Mouse (Mus musculus): ENCODE measurements at regions not wholly inside any gene's neighbourhood (a gene's known extent, or its start where the extent isn't known, plus 50 kb on each side); places are given as distances from the start of the nearest gene placed in this dataset.

DNA sequence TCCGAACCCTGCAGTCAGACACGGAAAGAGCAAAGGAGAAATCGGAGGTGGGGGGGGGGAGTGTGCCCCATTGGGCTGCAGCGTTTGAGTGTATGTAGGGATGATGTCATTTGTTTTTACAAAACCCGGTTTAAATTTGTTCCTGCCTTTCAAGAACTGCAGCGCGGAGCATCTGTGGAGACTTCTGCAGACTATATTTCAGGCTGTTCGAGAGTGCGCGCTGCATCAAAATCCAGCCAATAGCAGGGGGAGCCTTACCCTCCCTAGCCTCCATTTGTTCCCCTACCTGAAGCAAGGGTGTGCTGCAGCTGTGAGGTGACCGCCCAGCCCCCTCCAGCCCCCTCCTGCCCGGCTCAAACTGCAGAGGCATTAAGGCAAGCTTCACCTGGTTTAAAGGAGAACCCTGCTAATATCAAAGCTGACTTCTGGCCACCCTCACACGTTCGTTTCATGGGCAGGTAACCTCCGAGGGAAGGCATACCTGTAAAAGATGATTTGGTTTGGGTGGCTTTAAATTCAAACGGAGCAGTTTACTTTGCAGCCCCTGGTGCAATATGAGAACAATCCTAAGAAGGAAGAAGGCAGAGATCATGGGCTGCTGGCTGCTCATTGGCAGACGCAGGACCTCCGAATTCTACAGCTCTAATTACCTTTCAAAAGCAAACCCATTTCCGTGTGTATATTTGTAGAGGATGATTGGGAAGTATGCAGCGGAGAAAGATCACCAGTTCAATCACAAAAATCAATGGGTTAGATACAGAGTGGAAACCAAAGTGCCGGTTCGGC, 193.3 kb upstream of the Klf12 start:
- Histone ChIP-seq H3K9ac (replicated peaks) (peak overlapping the region; percentile 53), H3K27ac (replicated peaks) (0 out of 2 replicates have a peak overlapping the region, but pooled peaks have one; percentile 11), H3K27me3 (no peaks in the 10 kb centered on the region), H3K4me2 (replicated peaks) (peak overlapping the region; percentile 88), H3K4me3 (peak overlapping the region; percentile 46), H3K9me3 (no peaks in the 10 kb centered on the region), H3K4me1 (peaks cover 11% of the 10 kb centered on the region), H3K36me3 (no peaks in the 10 kb centered on the region)
- ATAC-seq (replicated peaks): peak; percentile 94
- 8% methylated on average over 22 of the region's 22 CpGs for WGBS

DNA sequence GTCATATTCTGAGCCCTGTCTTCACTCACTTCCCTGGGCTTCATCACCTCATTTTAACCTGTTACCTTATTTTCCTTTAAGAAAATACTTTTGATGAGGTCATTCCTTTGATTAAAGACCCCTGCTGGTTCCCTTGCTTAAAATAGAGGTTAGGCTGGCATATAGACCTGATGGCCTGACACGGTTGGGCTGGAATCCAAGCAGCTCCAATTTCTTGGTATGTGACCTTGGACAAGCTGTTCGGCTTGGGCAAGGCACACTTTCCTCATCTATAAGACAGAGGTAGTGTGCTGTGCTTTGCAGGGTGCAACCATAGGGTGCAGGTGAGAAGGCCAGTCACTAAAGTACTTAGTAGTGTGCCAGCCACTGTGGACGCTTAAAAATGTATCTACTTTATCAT, 183.8 kb upstream of the Klf12 start:
- Histone ChIP-seq H3K4me1 (no peaks in the 10 kb centered on the region), H3K4me2 (replicated peaks) (no peak overlapping the region), H3K27me3 (no peaks in the 10 kb centered on the region), H3K9ac (replicated peaks) (no peak overlapping the region), H3K9me3 (no peaks in the 10 kb centered on the region), H3K27ac (replicated peaks) (no peak overlapping the region), H3K36me3 (no peaks in the 10 kb centered on the region), H3K4me3 (no peak overlapping the region)
- ATAC-seq (replicated peaks): no peak
- 86% methylated on average over 3 of the region's 3 CpGs for WGBS

DNA sequence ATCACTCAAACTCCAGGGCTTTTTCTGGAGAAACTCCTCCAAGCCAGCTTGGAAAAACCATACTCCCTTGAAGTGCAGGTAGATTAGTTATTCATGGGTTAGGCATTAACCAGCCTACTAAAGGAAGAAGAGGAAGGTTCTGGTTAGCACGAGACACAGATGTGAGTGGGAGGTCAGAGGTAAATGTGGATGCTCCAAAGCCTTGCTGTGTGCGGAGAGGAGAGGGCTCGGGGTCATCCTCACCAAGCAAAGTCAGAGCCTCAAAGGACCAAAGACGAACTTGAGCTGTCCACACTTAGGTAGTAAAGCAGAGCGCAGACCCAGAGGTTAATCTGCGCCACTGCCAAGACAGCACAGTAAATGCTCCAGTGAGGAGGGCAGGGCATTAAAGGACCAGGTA, 177.8 kb upstream of the Klf12 start:
- no peak overlapping the region for H3K4me3 ChIP-seq
- H3K4me1 ChIP-seq: peaks cover 44% of the 10 kb centered on the region
- H3K9ac ChIP-seq (replicated peaks): no peak overlapping the region
- H3K9me3 ChIP-seq: no peaks in the 10 kb centered on the region
- no peak overlapping the region for H3K4me2 ChIP-seq (replicated peaks)
- H3K36me3 ChIP-seq: no peaks in the 10 kb centered on the region
- no peaks in the 10 kb centered on the region for H3K27me3 ChIP-seq
- H3K27ac ChIP-seq (replicated peaks): no peak overlapping the region
- 92% methylated on average over 6 of the region's 6 CpGs for WGBS
- ATAC-seq (replicated peaks): no peak

DNA sequence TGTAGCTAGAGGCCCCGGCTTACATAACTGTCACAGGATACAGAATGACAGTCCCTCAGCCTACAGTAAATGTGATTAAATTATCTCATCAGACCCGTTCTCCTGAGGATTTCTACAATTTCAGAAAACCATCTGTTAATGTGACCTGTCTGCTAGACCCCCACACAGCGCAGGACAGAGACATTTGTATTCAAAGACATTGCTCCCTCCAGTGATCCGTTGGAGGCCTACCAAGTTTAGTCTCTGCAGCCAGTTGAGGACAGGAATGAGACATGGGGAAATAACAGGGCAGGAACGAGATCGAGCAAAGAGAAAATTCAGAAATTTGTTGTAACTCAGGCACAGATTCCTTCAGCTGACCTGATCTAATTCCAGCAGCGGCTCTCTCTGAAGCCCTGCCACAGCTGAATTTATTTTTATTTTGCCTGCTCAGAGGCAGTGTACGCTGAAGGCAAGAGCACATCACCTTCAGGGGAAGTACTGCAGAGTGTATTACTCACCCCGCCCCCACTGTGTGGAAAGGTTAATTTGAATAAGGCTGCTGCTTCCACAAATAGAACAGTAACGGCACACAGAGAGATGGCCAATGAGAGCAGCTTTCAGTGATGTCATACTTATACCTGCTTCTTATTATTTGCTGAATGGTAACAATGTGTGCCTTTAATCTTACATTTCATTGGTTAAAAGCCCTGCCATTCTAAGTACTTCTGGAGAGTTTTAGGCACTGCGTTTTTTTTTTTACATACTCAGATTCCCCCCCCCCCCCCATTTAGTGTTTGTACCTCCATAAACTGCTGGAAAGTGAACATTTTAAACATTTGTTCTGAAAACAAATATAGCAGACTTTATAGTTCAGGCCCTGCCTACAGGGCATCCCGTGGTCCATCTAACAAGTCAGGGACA, 176.9 kb upstream of the Klf12 start:
- H3K9me3 ChIP-seq: no peaks in the 10 kb centered on the region
- no peak overlapping the region; the same call in 1 of the 2 replicates for H3K9ac ChIP-seq (replicated peaks)
- H3K36me3 ChIP-seq: no peaks in the 10 kb centered on the region
- peak; percentile 86 for ATAC-seq (replicated peaks)
- H3K4me2 ChIP-seq (replicated peaks): peak overlapping the region; percentile 38
- 15% methylated on average over 12 of the region's 12 CpGs for WGBS
- H3K4me1 ChIP-seq: peaks cover 44% of the 10 kb centered on the region
- H3K27ac ChIP-seq (replicated peaks): peak overlapping the region; percentile 86
- H3K27me3 ChIP-seq: no peaks in the 10 kb centered on the region
- peak overlapping the region; percentile 13; the same call in 1 of the 2 replicates for H3K4me3 ChIP-seq

DNA sequence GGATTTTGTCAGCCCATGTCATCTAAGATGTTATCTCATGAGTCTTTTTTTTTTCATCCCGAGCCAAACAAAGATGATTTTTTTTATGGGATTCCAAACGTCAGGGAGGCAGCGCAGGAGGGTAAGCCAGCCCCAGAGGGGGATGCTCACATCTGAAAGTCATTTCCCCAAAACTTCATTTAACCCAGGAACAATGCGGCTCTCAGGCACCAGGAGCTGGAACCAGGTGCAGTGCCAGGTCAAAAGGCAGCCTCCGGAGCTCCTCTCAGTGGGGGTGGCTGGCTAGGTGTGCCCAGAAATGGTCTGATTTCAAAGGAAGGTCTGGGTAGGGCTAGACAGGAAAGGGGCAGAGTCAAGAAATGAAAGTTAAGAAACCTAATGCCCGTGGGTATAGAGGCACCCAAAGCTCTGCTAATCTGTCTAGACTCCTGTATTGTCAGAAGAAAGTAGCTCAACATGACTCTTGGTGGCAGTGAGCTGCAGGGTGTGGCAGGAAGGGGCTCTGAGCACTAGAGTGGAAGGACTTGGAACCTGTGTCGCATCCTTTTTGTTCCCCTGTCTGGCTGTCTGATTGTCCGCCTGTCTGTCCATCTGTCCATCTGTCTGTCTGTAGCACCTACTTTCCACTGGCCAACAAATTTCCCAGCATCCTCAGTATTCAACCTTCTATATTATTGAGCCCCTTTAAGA, 175.3 kb upstream of the Klf12 start:
- 17% methylated on average over 8 of the region's 8 CpGs for WGBS
- peak overlapping the region; percentile 35 for H3K4me2 ChIP-seq (replicated peaks)
- no peaks in the 10 kb centered on the region for H3K27me3 ChIP-seq
- peak overlapping the region; percentile 14 for H3K4me3 ChIP-seq
- ATAC-seq (replicated peaks): peak; percentile 5; the same call in 1 of the 2 replicates
- H3K9me3 ChIP-seq: no peaks in the 10 kb centered on the region
- peaks cover 44% of the 10 kb centered on the region for H3K4me1 ChIP-seq
- peak overlapping the region; percentile 27; the same call in 1 of the 2 replicates for H3K9ac ChIP-seq (replicated peaks)
- H3K27ac ChIP-seq (replicated peaks): peak overlapping the region; percentile 90
- H3K36me3 ChIP-seq: no peaks in the 10 kb centered on the region

DNA sequence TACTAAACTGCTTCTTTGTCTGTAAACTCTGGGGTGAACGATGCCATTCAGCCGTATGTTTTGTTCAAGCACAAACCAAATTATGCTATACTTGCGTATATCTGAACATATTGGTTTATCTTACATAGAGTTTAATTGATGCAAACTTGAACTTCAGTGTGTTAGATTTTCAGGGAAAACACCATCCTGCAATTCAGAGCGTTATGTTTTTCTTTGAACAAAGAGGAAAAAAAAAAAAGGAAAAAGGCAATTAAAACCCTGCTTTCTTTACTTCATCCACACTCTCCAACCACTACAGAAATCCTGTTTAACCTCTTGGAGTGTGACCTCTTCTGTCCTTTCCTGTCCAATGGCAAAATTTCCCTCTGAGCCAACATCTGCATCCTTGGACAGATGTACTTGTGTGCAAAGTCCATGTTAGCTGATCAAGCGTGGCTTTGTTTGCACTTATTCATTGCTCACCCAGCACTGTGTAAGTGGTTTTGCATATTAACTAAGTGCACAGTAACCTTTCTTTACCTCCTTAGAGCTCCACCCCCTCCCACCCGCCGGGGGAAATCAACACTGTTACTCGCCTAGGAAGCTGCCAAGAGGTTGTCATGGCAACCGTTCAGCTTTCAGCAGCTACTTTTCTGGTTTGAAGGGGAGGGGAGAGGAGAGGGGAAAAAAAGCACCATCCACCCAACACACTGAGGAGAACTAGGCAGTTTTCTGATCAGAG, 174.4 kb upstream of the Klf12 start:
- ATAC-seq (replicated peaks): peak; percentile 96
- peak overlapping the region; percentile 35 for H3K4me2 ChIP-seq (replicated peaks)
- no peaks in the 10 kb centered on the region for H3K36me3 ChIP-seq
- WGBS: 1% methylated on average over 9 of the region's 9 CpGs
- peaks cover 44% of the 10 kb centered on the region for H3K4me1 ChIP-seq
- peak overlapping the region; percentile 27; the same call in 1 of the 2 replicates for H3K9ac ChIP-seq (replicated peaks)
- no peaks in the 10 kb centered on the region for H3K27me3 ChIP-seq
- H3K27ac ChIP-seq (replicated peaks): peak overlapping the region; percentile 90
- no peaks in the 10 kb centered on the region for H3K9me3 ChIP-seq
- peak overlapping the region; percentile 14 for H3K4me3 ChIP-seq

DNA sequence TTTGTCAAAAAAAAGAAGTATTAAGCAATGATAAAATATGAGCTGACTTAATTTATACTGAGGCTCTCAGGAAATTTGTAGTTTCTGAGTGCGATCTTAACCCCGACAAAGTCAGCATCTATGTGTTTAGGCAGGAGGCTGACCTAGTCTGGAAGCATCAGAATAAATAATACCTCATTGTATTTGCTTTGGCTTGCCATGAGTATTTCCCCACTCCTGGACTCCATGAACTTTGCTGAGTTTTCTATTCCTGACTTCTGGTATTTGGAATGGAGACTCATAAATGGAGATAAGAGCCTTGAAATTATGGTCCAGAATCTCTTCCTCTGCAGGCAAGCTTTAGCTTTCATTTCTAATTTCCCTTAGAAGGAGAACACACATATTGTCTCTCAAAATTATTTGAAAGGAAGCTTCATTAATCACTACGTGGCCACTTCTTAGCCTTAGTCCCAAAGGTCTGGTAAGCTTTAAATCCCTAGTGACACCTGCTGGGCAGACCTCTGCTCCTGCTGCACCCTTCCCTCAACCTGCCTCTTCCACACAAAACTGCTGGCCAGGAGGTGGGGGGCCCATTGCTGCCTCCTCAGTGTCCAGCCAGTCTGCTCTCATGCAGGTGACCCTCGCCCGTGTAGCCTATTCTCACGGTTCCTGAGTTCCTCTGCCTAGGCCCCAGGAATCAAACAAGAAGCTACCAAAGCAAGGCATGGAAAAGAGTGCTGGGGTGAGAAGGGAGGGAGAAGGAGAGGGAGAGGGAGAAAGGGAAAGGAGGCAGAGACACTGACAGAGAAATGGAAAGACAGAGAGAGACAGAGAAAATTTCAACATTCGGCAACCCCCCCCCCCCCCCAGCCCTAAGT, 173.6 kb upstream of the Klf12 start:
- H3K4me2 ChIP-seq (replicated peaks): peak overlapping the region; percentile 35; the same call in 1 of the 2 replicates
- no peak; the same call in 1 of the 2 replicates for ATAC-seq (replicated peaks)
- no peak overlapping the region for H3K4me3 ChIP-seq
- H3K27me3 ChIP-seq: no peaks in the 10 kb centered on the region
- H3K9ac ChIP-seq (replicated peaks): no peak overlapping the region
- peak overlapping the region; percentile 90 for H3K27ac ChIP-seq (replicated peaks)
- 28% methylated on average over 7 of the region's 7 CpGs for WGBS
- no peaks in the 10 kb centered on the region for H3K9me3 ChIP-seq
- no peaks in the 10 kb centered on the region for H3K36me3 ChIP-seq
- H3K4me1 ChIP-seq: peaks cover 44% of the 10 kb centered on the region

DNA sequence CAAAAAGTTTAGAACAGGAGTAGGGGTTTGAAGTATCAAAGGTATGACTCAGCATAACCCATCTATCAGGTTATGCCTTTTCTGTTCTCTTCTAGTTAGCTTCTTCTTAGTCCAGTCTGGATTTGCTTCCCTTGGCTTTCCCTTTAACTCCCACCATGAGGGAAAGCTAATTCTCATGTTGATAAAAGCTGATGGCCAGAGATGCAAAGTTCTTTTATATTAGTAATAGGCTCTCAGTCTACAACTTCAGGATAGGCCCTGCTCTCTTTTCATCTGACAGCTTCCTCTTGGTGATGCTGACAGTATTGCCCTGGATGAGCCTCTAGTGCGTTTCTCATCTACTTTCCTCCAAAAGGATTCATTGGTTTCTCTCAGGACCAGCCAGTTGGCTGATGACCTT, 161.7 kb upstream of the Klf12 start:
- Histone ChIP-seq H3K9ac (replicated peaks) (no peak overlapping the region), H3K27ac (replicated peaks) (no peak overlapping the region), H3K36me3 (no peaks in the 10 kb centered on the region), H3K4me1 (no peaks in the 10 kb centered on the region), H3K4me3 (no peak overlapping the region), H3K9me3 (no peaks in the 10 kb centered on the region), H3K4me2 (replicated peaks) (no peak overlapping the region), H3K27me3 (no peaks in the 10 kb centered on the region)
- WGBS: 85% methylated on average over 1 of the region's 1 CpGs
- ATAC-seq (replicated peaks): no peak

DNA sequence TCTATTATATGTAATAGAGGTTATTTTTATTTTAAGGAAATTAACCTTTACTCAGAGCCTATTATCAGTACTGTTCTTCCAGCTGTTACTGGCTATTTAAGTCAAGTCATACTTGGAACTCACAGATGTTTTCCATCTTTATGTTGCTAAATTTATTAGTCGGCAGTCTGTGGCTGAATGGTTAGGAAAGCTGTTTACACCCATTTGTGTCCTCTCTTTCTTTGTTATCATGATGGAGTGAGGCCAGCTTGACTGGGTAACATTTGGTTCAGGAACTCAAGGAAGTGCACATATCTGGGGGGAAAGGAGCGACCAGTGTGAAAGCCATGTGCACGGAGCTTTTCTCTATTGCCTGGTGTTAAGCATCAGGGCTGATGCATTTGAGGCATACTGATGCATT, 160.4 kb upstream of the Klf12 start:
- no peak overlapping the region for H3K4me3 ChIP-seq
- ATAC-seq (replicated peaks): no peak
- no peaks in the 10 kb centered on the region for H3K27me3 ChIP-seq
- no peaks in the 10 kb centered on the region for H3K9me3 ChIP-seq
- 82% methylated on average over 3 of the region's 3 CpGs for WGBS
- no peaks in the 10 kb centered on the region for H3K36me3 ChIP-seq
- H3K4me1 ChIP-seq: no peaks in the 10 kb centered on the region
- H3K4me2 ChIP-seq (replicated peaks): no peak overlapping the region
- no peak overlapping the region for H3K9ac ChIP-seq (replicated peaks)
- H3K27ac ChIP-seq (replicated peaks): no peak overlapping the region

DNA sequence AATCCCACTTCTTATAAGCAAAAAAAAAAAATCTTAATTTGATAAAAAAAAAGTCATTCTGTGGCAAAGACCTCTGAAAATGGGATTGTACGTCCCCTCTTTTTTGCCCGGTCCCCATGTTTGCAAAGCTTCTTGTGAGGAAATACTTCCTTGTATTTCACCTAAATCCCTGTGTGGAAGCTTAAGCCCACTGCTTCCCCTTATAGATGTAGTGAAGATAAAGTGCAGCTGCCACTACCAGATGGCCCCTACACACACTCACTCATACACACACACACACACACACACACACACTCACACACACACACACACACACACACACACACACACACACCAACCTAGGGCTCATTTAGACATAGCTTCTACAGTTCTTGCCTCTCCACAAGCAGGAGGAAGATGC, 159.6 kb upstream of the Klf12 start:
- Histone ChIP-seq H3K9ac (replicated peaks) (no peak overlapping the region), H3K9me3 (no peaks in the 10 kb centered on the region), H3K4me3 (no peak overlapping the region), H3K4me1 (no peaks in the 10 kb centered on the region), H3K36me3 (no peaks in the 10 kb centered on the region), H3K27me3 (no peaks in the 10 kb centered on the region), H3K27ac (replicated peaks) (no peak overlapping the region), H3K4me2 (replicated peaks) (no peak overlapping the region)
- WGBS: 87% methylated on average over 2 of the region's 2 CpGs
- ATAC-seq (replicated peaks): no peak

DNA sequence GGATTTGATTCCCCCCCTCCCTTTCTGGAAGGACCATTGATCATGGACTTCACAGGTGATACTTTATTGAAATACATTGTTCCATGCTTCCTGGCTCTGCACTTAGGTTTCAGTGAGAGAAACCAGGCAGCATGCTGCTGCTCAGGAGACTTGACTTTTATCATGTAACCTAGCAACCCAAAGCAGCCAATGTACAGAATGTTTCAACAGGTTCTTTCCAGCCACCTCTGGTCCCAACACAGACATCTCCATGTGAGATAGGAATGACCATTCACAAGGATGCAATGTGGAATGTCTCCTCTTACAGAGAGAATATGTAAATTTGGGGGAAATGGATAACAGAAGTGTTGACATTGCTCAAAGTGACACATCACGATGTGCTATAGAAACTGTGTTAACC, 153.1 kb upstream of the Klf12 start:
- ATAC-seq (replicated peaks): no peak
- Histone ChIP-seq H3K36me3 (no peaks in the 10 kb centered on the region), H3K4me3 (no peak overlapping the region), H3K4me2 (replicated peaks) (no peak overlapping the region), H3K27ac (replicated peaks) (no peak overlapping the region), H3K9me3 (no peaks in the 10 kb centered on the region), H3K27me3 (no peaks in the 10 kb centered on the region), H3K9ac (replicated peaks) (no peak overlapping the region), H3K4me1 (no peaks in the 10 kb centered on the region)
- 85% methylated on average over 1 of the region's 1 CpGs for WGBS

Data from forebrain, embryonic 15.5 days (tissue).